Mouse (Mus musculus) right cerebral cortex, postnatal 36 days (tissue): ENCODE data around the gene Mepce.
"Not testable (repeated sequence)": the region's sequence is repeated elsewhere in the genome, so short reads cannot be mapped to it uniquely, and the experiment has no call there.

Source experiments
- DNase-seq, 2 experiments: peaks; one replicate each; pipeline ENCODE4 v3.0.0; 2022; ENCODE audit warnings: low spot score in 2 of 2, mixed read lengths in 1 of 2

Gene Mepce

DNA sequence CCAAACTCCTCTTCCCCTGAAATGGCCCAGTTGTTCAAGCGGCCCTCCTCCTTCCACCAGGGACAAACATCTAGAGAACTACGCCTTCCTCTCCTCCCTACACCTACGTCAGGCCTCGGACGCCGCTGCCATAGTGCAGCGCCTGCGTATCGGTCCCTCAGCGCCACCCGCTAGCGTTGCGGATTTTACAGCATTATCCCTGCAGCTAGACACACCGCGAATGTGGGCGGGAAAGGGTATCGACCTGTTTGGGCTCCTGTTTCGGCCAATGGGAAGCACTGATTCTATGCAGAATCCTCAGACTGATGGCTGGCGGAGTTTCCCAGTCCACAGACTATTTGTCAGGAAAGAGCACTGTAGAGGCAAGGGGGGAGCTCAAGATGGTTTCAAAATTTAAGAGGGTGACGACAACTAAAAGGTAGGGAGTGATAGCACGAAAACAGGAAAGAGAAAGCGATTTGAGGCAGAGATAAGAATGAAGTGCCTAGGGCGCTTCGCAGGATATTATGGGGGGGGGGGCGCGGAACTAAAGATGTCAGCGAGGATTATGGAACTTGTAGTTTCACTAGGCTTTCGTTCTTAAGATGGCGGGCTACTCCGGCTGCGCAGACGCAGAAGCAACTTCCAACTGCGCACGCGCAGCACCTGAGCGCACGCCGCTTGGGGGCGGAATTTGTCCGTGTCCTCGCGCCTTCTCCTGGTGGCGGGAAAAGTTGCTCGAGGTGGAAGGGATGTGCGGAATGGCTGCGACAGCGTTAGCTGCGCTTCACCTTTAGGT is at the start of gene Mepce, which contains the start of gene Zcwpw1:
TSS of gene Mepce (minus strand) at position 505 of the 778 bp plus-strand sequence.
TSS of gene Zcwpw1 (plus strand) at position 648 of the 778 bp plus-strand sequence.
- DNase-seq, result peak; percentile 90 to 92

DNA sequence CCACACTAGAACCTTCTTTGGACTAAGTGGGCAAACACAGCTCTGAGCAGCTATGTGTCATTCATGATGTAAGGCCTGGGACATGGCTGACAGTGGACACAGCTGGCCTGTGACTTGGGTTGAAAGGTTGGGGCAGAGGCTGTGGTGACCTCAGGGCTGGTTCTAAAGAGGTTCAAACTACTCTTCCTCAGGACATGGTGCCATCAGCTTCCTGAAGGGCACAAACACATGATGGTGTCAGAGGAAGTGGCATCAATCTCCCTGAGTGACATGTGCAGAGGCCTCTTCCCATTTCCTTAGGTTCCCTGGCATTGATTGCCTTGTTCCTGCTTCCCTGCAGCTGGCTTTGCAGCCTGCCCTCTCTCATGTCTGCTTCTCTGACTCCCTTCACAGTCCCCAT is 49.7 kb upstream of the Mepce start:
- not testable (repeated sequence) for DNase-seq

DNA sequence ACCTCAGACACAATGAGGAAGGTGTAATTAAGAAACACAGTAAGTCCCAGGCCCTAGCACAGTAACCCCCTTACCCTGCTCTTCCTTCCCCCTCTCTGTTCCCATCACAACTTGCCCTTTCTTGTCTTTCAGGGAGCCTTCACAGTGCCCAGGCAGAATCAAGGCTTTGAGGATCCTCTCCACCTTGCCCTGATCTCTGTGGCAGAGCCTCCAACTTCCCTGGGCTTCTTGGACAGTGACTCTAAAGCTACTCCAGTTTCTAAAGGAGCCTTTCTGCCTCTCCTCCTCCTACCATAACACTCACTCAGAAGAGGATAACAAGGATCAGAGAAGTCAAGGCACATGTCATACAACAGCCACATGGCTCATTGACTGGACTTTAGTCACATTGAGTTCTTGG is 49.2 kb upstream of the Mepce start:
- DNase-seq, result no peak

DNA sequence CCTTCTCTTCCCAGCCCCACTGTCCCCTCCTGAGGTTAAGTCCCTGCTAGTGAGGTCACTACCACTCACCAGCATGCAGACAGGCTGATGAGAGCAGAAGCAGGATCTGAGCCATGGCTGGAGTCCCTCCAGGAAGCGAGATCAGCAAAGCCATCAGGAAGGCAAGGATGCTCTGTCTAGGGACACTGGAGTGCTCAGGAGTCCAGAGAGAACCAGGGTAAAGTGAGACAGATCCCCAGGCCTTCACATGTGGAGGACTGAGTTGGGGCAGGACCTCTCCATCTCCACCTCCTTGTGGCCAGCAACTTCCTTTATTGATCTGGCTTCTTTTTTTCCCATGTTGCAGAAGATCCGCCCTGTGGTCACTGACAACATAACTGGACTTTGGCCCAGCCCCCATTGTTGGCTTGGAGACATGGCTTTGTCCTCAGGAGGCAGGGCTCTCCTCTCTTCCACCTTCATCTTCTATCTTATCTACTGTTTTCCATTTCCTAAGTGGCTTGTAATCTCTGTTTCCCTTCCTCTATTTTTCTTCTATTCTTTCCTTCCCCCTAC is 48.6 kb upstream of the Mepce start, which contains the start of gene Pilra:
TSS of gene Pilra (minus strand) at position 316 of the 555 bp plus-strand sequence.
- DNase-seq, result not testable (repeated sequence)

DNA sequence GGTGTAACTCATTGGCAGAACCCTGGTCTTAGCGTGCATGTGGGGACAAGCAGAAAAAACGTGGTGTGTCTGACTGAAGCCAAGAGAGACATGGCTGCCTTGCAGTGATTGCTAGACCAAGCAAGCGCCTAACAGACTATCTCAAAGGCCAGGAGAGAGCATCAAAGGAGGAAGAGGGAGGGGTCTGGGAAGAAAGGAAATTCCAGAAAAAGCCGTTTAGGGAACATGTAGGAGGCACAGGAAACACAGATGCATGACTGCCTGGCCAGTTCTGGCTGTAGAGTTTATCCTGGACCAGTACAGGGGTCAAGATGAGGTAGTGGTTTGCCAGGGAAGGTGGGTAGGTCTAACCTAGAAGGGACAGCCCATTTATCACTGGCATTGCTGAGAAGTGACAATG is 46.0 kb upstream of the Mepce start:
- DNase-seq, result no peak

DNA sequence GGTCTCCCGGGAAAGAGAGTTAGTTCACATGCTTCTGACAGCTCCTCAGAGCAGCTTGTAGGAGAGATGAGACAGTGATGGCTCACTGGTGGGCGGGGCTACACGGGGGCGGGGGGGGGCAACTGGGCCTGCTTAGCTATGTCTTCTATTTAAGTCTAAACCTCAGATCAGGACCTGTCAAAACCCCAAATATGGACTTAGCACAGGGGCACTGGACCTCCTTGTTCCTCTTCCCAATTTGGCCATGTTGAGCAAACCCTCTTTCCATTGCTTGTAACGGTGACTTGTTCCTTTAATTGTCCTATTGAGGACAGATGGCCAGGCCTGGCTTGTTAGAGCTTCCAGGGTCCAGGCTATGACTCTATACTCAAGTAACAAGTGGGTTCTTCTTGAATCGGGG is 44.1 kb upstream of the Mepce start:
- no peak for DNase-seq

DNA sequence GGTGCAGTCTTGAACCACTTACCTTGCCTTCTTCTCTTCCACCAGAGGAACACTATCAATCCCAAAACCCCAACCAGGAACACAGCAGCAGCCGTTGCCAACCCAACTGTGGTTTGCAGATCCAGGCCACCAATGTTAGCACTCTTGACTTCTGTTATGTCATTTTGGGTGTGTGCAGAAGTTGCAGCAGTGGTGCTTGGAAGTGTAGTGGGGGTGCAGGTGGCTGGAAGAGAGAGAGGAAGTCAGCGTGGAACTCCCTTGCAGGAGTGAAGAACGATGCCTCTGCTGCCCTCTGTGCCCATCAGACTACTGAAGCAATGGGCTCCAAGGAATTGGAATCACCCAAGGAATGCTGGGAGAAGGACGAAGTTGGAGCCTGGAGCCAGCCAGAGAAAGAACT is 43.7 kb upstream of the Mepce start:
- DNase-seq, result no peak

DNA sequence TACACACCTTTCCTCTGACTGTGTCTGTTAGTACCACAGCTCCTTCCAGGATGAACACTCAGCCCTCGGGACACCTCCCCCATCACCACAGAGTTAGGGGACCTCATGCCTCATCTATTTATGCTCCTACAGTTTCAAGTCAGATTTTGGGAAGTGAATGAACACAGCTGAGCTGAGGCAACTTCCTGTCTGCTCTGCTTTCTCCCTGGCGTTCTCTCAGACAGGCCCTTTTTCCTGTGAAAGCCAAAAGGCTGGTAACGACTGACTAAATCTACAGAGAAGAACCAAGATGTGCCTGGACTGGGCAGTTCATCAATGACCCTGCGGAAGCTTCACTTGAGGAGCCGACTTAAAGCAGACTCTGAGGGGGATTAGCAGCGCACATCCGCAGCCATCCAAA is 42.8 kb upstream of the Mepce start:
- no peak for DNase-seq

DNA sequence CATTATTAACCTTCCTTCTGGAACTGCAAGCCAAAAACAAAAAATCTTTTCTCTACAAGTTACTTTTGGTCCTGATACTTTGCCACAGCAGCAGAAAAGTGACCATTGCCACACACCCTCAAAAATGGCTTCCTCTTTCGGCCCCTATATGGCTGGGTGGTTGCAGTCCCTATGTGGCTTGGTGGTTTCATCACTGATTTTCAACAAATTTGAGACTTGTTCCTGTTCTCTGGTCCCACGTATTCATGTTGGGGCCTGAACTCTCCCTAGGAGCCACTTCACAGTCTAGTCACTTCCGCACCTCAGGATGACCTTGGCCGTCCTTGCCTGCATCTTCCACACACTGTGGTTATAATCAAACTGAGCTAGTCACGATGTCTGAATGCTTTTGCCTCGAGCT is 41.2 kb upstream of the Mepce start:
- no peak for DNase-seq

DNA sequence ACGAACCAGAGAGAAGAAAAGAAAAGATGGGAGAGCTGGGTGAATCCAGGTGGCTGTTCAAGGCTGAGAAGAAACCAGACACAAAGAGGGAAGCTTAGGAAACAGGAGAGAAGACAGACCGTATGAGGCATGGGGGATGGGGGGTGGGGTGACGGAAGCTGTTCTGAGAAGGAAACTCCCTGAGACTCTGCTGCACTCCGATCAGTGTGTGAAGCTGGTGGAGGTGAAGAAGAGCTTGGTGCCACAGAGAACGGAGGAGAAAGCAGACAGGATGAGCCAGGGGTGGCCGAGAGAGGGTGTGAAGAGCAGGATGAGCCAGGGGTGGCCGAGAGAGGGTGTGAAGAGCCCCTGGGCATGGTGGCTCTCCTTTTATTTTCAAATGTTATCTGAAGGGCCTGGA is 39.0 kb upstream of the Mepce start:
- DNase-seq, result no peak

DNA sequence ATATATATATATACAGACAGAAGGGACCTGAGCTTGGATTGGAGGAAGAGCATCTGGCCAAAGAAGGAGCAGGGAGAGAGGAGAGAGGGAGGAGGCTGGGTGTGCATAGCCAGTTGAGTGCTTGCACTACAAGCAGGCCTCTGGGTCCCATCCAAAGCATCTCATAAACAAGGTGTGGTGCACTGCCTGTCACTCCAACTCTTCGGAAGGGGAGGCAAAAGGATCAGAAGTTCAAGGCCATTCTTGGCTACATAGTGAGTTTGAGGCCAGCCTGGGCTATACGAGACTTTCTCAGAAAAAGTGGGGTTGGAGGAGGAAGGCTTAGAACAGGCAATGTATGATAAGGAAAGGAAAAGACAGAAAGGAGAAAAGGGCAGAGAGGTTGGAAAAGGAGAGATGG is 38.5 kb upstream of the Mepce start:
- no peak for DNase-seq

DNA sequence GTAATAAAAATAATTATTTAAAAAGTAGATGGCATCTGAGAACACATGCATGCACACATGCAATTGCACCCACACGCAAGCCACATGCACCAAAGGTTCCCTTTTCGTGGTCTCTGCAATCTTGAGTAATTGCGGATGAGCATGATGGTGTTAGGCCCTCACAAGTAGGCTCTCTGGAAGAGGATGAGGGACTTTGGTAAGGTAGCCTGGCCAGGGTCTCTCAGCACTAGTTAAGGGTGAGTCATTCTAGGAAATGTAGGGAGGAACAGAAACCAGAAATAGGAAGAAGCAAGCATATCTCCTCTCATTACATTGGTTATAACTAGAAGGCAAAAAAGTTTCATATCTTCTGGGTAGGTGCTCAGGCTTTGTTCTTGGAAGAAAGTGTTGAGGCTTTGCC is 37.6 kb upstream of the Mepce start:
- DNase-seq, result no peak

DNA sequence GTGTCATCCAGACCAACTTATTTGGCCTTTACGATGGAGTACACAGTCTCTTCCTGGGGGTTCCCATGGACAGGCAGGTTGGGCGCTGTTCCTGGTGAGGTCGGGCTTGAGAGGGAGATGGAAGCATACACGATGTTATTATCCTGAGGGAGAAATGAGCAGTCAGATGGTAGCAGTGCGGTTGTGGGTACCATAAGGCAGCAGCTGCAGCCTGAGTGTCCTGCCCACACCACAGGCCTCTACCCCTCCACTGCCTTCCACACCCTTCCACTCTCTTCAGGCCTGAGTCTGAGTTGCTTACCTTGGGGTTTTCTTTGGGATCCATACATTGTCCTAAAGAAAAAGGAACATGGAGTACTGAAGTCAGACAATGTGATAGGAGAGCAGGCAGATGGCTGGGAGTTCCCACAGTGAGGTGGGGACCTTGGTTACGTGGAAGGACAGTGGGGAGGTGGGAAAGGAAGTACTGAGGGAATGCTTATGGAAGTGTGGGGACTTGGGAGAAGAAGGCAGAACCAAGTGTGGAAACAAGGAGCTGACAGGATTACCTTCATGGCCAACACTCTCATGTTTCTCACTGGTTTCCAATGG is 36.1 kb upstream of the Mepce start:
- DNase-seq, result no peak

DNA sequence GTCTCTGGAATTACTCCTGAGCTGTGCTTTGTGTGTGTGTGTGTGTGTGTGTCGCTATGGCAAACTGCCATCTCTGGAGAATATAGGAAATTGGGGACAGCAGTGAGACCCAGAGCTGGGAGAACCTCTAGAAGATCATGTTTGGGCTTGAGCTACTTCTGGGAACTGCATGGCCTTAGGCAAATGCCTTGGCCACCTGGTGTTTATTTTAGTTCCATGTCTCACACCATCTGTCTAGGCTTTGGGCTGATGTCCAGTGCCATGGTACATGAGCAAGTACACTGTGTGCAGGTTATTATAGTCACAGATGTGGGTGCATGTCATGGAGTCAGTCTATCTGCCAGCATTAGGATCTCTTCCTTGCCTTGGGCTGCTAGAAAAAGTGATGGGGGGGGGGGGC is 35.1 kb upstream of the Mepce start:
- DNase-seq, result no peak

DNA sequence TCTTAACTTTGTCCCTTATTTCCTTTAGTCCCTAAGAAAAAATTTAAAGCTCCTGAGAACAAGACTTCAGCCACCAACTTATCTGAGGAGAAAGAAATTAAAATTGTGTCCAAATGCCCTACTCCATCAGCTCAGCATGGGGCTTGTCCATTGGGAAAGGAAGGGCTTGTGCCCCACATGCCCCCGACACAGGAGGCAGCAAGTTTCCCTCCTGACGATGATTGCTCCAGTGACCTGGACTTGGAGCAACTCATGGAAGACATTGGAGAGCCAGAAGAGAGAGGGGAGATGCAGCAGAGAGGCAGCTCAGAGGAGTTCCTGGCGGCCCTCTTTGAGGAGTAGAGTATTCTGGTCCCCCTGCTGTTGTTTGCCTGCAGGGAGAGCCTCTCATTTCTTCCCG is 34.7 kb upstream of the Mepce start:
- no peak for DNase-seq

DNA sequence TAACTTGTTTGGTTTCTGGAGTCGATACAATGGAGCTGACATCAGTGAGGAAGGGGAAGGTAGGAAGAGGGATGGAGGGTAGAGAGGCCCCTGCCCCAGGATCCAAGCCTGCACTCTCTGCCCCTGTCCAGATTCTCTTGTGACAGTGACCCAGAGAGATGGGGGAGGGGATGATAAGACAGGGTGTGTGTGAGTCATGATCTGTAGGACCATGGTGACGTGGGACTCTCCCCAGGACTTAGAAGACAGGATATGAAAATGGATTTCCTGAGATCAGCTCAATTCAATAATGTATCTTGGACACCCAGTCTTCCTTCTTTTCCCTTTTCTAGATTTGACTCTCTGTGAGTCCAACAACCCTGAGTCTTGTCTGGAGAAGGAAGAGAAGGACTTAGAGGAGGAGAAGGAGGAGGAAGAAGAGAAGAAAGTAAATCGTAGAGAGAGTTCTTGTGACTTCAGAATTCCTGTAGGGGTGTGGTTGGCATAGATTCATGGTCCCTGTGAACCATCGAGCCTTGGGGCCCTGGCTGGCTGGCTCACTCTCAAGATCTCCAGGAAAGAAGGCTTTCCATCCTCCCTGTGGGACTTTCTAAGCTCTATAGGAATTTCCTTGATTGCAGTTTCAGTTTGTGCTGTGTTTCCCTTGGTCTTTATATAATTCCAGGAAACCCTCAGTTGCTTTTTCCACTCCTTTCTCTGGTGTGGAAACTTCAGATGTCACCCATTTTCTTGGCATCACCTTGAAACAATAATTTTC is 30.2 kb upstream of the Mepce start:
- no peak for DNase-seq

DNA sequence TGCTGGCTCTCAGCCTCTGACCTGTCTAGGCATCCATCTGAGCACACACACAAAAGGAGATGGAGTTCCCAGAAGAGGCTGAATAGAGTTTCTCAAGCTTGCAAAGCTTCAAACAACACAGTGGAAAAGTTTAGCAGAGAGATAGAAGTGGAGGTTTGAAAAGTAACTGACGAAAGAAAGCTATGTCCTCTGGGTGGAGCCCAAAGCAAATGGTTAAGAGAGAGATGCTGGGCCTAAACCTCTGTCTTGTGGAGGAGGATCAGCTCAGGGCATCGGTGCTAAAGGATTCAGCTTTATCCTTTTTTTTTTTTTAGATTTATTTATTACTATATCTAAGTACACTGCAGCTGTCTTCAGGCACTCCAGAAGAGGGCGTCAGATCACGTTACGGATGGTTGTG is 20.9 kb upstream of the Mepce start:
- DNase-seq, result no peak

DNA sequence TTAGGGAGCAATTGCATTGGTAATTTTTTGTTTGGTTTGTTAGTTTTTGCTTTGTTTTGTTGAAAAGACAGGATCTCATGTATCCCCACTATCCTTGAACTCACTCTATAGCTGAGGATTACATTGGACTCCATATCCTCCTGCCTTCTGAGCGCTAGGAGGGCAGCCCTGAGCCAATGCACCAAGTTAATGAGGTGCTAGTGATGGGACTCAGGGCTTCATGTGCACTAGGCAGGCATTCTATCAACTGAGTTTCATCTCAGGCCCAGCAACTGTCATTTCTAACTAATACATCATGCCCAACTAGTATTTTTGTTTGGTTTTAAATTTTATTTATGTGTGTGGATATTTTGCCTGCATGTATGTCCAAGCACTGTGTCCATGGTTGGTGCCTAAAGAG is 18.7 kb upstream of the Mepce start:
- no peak for DNase-seq

DNA sequence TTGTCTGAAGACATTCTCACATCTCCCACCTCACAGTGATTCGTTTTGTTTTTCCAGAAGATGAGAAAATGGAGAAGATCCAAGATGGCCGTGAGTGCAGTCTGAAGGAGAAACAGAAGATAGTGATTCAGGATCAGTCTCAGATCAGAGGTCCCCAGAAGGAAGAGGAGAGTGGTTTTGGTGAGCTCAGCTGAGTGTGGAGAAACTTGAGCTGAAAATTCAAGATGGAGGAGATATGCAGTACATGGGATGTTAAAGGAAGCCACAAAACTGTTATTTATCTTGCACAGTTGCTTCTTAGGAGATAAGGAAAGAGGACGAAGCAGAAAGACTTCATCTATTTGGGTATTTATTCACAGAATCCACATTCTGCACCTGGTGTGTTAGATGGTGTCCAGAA is 13.5 kb upstream of the Mepce start:
- DNase-seq, result no peak

DNA sequence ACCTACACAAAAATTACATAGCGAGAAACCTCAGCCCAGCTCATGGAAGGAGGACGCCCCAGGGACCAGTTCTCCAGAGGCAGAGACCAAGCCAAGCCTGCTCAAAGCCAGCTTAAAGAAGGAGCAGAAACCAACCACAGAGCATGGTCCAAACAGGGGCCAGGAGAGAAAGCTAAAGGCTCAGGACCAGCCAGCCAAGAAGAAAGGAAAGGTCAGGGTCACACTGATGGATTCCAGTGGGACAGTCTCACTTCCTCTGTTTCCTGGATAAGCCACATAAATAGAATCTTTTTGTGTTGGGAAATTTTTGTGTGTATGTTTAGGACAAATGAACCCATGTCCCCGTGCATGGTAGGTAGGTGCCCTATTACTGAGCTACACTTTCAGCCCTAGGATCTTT is 9.2 kb upstream of the Mepce start:
- no peak for DNase-seq

DNA sequence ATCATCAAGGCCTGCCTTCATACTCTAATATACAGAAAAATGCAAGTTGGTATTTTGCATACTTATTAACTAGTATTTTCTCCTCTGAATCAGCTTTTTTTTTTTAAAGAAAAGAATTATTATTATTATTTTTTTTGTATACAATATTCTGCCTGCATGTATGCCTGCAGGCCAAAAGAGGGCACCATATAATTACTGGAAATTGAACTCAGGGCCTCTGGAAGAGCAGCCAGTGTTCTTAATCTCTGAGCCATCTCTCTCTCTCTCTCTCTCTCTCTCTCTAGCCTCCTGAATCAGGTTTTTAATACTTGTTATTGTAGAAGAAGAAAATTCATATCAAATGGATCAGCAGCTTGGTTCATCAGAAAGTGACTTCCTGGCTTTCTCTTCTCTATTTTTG is 4.1 kb upstream of the Mepce start:
- DNase-seq, result no peak

DNA sequence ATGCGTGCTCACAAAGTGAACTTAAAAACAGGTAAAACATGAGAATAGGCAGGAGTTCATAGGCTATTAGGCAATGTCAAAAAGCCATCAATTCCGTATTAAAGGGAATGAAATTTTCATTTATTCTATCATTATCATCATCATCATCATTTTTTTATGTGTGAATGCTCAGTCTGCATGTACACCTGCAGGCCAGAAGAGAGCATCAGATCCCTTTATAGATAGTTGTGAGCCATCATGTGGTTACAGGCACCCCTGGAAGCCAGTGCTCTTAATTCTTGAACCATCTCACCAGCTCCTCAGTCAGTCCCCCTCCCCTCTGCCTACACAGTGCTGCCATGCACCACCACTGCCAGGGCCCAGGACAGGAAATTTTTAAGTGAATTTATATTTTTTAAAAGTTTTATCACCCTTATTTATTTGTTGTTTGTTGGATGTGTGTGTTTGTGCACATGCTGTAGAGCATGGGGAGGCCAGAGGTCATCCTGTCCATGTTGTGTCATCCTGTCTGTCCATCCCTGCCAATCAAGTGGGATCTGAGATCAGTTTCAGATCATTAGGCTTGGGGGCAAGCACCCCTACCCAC is 1.6 kb upstream of the Mepce start:
- no peak for DNase-seq
